Mouse (Mus musculus) MEL-GATA-1-ER (cell line): Measurements from ENCODE around the gene R3hdm2.

ENCODE experiments used
- DNase-seq: peaks from one replicate; pipeline ENCODE4 v3.0.0-alpha.2; 2012; ENCODE audit warnings: low read depth; ENCODE audit errors: extremely low read depth

R3hdm2 gene

GRCm38 (mm10) chr10:127542084-127542483, 162.0 kb downstream of the R3hdm2 start:
- DNase-seq: no peak

GRCm38 (mm10) chr10:127542720-127543119, 162.6 kb downstream of the R3hdm2 start:
- no peak for DNase-seq

- no peak for DNase-seq
Measured at GRCm38 (mm10) chr10:127543916-127544315, 163.8 kb downstream of the R3hdm2 start.

GRCm38 (mm10) chr10:127544375-127544774, 164.2 kb downstream of the R3hdm2 start:
- DNase-seq: no peak

- DNase-seq: no peak
Measured at GRCm38 (mm10) chr10:127546505-127546904, 166.4 kb downstream of the R3hdm2 start.

GRCm38 (mm10) chr10:127548236-127548635, 168.1 kb downstream of the R3hdm2 start:
- no peak for DNase-seq
